Mouse (Mus musculus): ENCODE data around the gene Xk. TPM values are rescaled to one million over a fixed set of nuclear protein-coding genes. Genes with fewer than 3 reads are reported as not detected.
"Not testable (repeated sequence)": the region's sequence is repeated elsewhere in the genome, so short reads cannot be mapped to it uniquely, and the experiment has no call there.

Gene Xk
- total RNA-seq, 1 experiment from 2014 or later, result 10.4 TPM

- not testable (repeated sequence) for ATAC-seq (replicated peaks in 1 of 2; ENCODE audit: insufficient read depth in 1 of 2, low FRiP score in 2 of 2, low TSS enrichment in 1 of 2, low read depth in 1 of 2, poor library complexity in 2 of 2, severe bottlenecking in 2 of 2)
Observed at GRCm38 (mm10) chrX:9293140-9293829, 20.7 kb downstream of the Xk start.

GRCm38 (mm10) chrX:9298413-9298864 is 25.9 kb downstream of the Xk start:
- peak in 1 of 2 experiments; percentile 32; a peak in 1 of 4 replicates for ATAC-seq (replicated peaks in 1 of 2; ENCODE audit: insufficient read depth in 1 of 2, low FRiP score in 2 of 2, low TSS enrichment in 1 of 2, low read depth in 1 of 2, poor library complexity in 2 of 2, severe bottlenecking in 2 of 2)

- ATAC-seq (replicated peaks in 1 of 2; ENCODE audit: insufficient read depth in 1 of 2, low FRiP score in 2 of 2, low TSS enrichment in 1 of 2, low read depth in 1 of 2, poor library complexity in 2 of 2, severe bottlenecking in 2 of 2), result peak; percentile 58 to 65; a peak in 3 of 4 replicates
Observed at GRCm38 (mm10) chrX:9302791-9303190, 30.2 kb downstream of the Xk start.

GRCm38 (mm10) chrX:9303455-9303854 is 30.9 kb downstream of the Xk start:
- no peak for ATAC-seq (replicated peaks in 1 of 2; ENCODE audit: insufficient read depth in 1 of 2, low FRiP score in 2 of 2, low TSS enrichment in 1 of 2, low read depth in 1 of 2, poor library complexity in 2 of 2, severe bottlenecking in 2 of 2)

GRCm38 (mm10) chrX:9316457-9316856 is 43.9 kb downstream of the Xk start:
- ATAC-seq (replicated peaks in 1 of 2; ENCODE audit: insufficient read depth in 1 of 2, low FRiP score in 2 of 2, low TSS enrichment in 1 of 2, low read depth in 1 of 2, poor library complexity in 2 of 2, severe bottlenecking in 2 of 2), result not testable (repeated sequence)

- not testable (repeated sequence) for ATAC-seq (replicated peaks in 1 of 2; ENCODE audit: insufficient read depth in 1 of 2, low FRiP score in 2 of 2, low TSS enrichment in 1 of 2, low read depth in 1 of 2, poor library complexity in 2 of 2, severe bottlenecking in 2 of 2)
Observed at GRCm38 (mm10) chrX:9327954-9328353, 55.4 kb downstream of the Xk start.

GRCm38 (mm10) chrX:9332366-9332962 is 59.9 kb downstream of the Xk start:
- not testable (repeated sequence) for ATAC-seq (replicated peaks in 1 of 2; ENCODE audit: insufficient read depth in 1 of 2, low FRiP score in 2 of 2, low TSS enrichment in 1 of 2, low read depth in 1 of 2, poor library complexity in 2 of 2, severe bottlenecking in 2 of 2)

- peak; percentile 78 to 80; a peak in 3 of 4 replicates for ATAC-seq (replicated peaks in 1 of 2; ENCODE audit: insufficient read depth in 1 of 2, low FRiP score in 2 of 2, low TSS enrichment in 1 of 2, low read depth in 1 of 2, poor library complexity in 2 of 2, severe bottlenecking in 2 of 2)
Observed at GRCm38 (mm10) chrX:9333035-9333434, 60.5 kb downstream of the Xk start.

- not testable (repeated sequence) for ATAC-seq (replicated peaks in 1 of 2; ENCODE audit: insufficient read depth in 1 of 2, low FRiP score in 2 of 2, low TSS enrichment in 1 of 2, low read depth in 1 of 2, poor library complexity in 2 of 2, severe bottlenecking in 2 of 2)
Observed at GRCm38 (mm10) chrX:9334996-9335395, 62.4 kb downstream of the Xk start.

- not testable (repeated sequence) for ATAC-seq (replicated peaks in 1 of 2; ENCODE audit: insufficient read depth in 1 of 2, low FRiP score in 2 of 2, low TSS enrichment in 1 of 2, low read depth in 1 of 2, poor library complexity in 2 of 2, severe bottlenecking in 2 of 2)
Observed at GRCm38 (mm10) chrX:9350327-9350726, 77.8 kb downstream of the Xk start, which contains the start of gene H2al1k. Gene H2al1k, plus strand, starts transcription at chrX:9350627.

Other genes starting within 250 kb of the Xk start
- not detected in 2 replicates for gene Fthl17e, start 239.3 kb upstream of the Xk start, total RNA-seq (2017)
- gene Fthl17f, start 209.7 kb upstream of the Xk start, total RNA-seq (2017), result not detected in 2 replicates
- gene 4930402K13Rik, start 168.2 kb upstream of the Xk start, total RNA-seq (2017), result not detected in 2 replicates
- 1.1 and 2.3 TPM in 2 replicates for gene Lancl3, start 72.9 kb upstream of the Xk start, total RNA-seq (2017)
- not detected in 2 replicates for gene Gm14862, start 15.9 kb upstream of the Xk start, total RNA-seq (2017)
- gene H2al1m, start 11.0 kb downstream of the Xk start, total RNA-seq (2017), result not detected in 2 replicates
- gene H2al1k, start 77.9 kb downstream of the Xk start, total RNA-seq (2017), result not detected in 2 replicates
- 49.3 and 108 TPM in 2 replicates for gene Cybb, start 215.0 kb downstream of the Xk start, total RNA-seq (2017)